Mouse (Mus musculus): ENCODE measurements around the gene Taf3. TPM values are rescaled to one million over a fixed set of nuclear protein-coding genes. Genes with fewer than 3 reads are reported as not detected.

The Taf3 gene
- total RNA-seq, 2 experiments from 2014 or later = 11.8 to 12.9 TPM

DNA sequence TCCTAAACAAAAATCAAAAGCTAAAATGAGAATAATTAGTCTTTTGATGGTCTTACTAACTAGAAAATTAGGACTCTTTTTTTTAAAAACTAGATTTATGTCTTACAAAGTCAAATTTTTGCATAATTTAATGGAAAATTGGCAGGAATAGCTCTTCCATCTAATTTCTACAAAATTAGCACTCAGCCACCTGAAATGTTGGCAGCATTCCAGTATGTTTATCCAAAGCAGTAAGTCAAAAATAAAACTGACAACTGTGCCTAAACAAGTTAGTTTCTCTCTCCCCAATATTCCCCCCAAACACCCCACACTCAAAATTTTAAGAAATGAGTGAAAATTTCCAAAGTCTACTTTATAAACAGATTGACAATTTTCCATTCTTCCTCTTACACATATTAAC, 85.5 kb downstream of the Taf3 start:
- DNase-seq (ENCODE audit: low spot score in 2 of 2) = no peak

GRCm38 (mm10) chr2:9961708-9962107, 86.7 kb downstream of the Taf3 start:
- no peak for DNase-seq (ENCODE audit: low spot score in 2 of 2)

DNA sequence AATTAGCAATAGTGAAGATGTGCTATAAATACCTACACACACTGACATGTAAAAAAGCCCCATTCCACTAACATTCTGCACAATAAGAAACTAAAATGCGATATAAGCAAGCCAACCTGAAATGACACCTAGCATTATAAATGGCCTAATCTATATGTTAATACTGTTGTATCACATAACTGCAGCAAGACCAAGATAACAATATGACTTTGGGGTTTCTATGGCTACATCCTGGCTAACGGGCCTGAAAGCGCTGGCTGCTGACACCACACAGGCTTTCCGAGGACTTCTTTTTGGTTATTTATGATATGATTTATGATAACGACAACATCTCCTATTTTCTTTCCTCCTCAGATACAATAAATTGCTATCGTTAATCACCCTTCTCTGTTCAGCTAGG, 90.4 kb downstream of the Taf3 start:
- DNase-seq (ENCODE audit: low spot score in 2 of 2) = no peak

GRCm38 (mm10) chr2:9956546-9956945, 91.8 kb downstream of the Taf3 start:
- DNase-seq (ENCODE audit: low spot score in 2 of 2) = no peak

- no peak for DNase-seq (ENCODE audit: low spot score in 2 of 2)
Observed at GRCm38 (mm10) chr2:9955576-9956535, 92.5 kb downstream of the Taf3 start.

- no peak for DNase-seq (ENCODE audit: low spot score in 2 of 2)
Observed at GRCm38 (mm10) chr2:9946739-9947138, 101.7 kb downstream of the Taf3 start.

DNA sequence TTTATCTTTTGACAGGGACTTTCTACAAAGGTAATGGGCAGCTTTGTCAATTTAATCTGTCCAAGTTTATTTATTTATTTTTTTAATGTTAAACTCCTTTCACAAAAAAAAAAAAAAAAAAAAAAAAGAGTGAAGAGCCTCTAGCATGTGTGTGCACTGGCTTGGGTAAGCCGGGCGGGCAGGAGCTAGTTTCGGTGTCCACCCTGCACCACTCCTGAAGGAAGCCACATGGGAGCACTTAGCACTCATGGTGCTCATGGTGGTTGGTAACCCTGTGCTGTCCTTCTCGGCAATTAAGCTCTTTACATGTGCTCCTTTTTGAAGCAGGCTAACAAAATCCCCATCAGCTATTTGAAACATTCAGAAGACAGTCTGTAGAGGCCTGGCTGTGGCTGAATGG, 102.8 kb downstream of the Taf3 start:
- no peak for DNase-seq (ENCODE audit: low spot score in 2 of 2)

DNA sequence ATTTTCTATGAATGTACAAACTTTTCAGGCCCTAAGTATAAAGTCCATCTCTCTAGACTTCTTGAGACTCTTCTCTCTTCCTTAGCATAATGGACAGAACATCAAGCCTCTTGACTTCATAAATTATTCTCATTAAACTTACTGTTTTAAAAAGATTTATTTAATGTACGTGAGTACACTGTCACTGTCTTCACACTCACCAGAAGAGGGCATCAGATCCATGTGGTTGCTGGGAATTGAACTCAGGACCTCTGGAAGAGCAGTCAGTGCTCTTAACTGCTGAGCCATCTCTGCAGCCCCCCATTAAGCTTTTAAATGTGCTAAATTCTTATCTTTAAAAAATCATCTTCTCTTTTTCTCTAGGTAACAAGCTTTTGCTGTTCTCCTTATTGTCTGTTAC, 105.4 kb downstream of the Taf3 start:
- DNase-seq (ENCODE audit: low spot score in 2 of 2) = no peak

DNA sequence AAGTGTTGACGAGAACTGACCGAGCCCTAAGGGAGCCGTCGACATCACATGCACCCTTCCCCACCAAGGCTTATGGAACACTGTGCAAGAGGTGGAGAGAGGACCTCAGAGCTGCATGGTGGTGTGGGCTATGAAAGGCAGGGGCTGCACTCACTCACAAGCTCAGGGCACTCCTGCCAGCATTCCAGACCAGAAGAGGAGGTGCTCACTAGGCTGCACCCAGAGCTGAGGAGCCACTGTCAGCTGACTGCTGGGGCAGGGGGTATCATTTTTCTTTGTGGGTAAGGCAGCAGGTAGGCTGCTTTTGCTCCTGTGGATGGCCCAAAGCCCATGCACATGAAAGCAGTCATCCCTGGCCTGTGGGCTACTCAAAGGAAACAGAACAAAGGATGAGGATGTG, 109.1 kb downstream of the Taf3 start:
- DNase-seq (ENCODE audit: low spot score in 2 of 2) = no peak

DNA sequence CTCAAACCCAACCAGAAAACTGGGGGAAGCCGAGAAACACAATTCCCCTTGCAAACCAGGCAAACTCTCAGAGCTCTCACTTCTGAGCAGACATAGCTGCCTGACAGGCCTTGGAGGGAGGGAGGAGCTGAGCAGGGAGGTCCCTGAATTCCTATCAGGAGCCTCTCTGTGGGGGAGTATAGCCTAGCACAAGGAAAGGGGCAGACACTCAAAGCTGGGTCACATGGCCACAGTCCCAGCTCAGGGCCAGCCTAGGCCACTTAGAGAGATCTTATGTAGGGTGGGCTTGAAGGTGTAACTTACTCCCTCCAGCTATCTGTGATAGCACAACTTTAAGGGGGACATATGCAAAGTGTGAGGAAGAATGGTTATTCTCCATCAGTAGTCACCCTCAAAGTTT, 112.4 kb downstream of the Taf3 start:
- no peak for DNase-seq (ENCODE audit: low spot score in 2 of 2)

- no peak for DNase-seq (ENCODE audit: low spot score in 2 of 2)
Observed at GRCm38 (mm10) chr2:9926905-9927283, 121.5 kb downstream of the Taf3 start.

- no peak for DNase-seq (ENCODE audit: low spot score in 2 of 2)
Observed at GRCm38 (mm10) chr2:9926194-9926904, 122.0 kb downstream of the Taf3 start.

DNA sequence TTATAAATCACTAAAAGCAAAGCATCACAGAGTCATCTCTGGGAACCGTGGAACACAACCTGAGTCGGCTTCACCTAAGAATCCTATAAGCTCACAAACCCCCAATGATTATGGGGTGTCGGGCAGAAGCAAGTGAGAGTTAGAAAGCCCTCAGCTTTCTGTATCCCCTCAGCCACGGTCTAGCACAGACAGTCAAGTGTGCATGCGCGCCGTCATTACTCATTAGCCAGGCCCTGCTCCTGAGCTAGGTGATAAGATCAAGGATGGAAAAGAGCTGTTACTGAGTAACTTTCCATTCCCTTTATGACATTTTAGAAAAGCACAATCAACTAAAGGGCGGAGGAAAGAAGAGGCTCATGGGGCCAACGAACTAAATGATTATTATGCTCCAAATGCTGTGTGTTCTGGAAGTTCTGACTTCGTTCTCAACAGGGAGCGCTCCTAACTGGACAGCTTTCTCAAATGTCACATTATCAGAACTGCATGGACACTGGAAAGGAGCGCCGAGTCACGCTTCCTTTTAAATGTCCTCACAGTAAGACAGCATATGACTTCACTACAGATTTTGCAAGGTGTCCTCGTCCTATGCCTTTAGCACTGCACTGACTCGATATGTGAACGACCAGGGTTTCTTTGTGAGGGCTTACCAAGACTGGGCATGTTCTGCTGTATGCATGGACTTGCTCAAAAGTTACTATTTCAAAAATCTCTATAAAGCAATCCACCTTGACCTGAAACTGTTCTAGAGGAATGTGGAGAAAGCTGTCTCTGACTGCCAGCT, 129.5 kb downstream of the Taf3 start:
- no peak for DNase-seq (ENCODE audit: low spot score in 2 of 2)

- peak in 1 of 2 experiments; percentile 16 for DNase-seq (ENCODE audit: low spot score in 2 of 2)
Observed at GRCm38 (mm10) chr2:9917602-9918001, 130.8 kb downstream of the Taf3 start.

DNA sequence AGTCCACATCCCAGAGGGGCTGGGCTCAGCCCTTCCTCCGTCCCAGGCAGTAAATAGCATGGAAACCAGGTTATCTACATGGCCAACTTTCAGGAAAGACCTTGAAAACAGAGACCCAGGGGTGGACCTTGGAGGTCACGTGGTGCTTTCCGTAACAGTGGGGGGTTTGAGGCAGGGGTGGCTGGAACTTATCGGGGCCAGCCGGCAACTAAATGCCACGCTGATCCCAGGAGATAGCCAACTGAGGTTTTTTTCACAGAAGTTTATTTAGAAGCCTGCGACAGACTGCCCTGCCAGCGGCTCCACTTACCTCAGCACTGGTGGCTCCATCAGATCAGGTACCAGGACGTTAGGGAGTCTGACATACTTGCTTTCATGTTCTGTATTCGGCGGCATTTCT, 142.4 kb downstream of the Taf3 start:
- DNase-seq (ENCODE audit: low spot score in 2 of 2) = no peak

DNA sequence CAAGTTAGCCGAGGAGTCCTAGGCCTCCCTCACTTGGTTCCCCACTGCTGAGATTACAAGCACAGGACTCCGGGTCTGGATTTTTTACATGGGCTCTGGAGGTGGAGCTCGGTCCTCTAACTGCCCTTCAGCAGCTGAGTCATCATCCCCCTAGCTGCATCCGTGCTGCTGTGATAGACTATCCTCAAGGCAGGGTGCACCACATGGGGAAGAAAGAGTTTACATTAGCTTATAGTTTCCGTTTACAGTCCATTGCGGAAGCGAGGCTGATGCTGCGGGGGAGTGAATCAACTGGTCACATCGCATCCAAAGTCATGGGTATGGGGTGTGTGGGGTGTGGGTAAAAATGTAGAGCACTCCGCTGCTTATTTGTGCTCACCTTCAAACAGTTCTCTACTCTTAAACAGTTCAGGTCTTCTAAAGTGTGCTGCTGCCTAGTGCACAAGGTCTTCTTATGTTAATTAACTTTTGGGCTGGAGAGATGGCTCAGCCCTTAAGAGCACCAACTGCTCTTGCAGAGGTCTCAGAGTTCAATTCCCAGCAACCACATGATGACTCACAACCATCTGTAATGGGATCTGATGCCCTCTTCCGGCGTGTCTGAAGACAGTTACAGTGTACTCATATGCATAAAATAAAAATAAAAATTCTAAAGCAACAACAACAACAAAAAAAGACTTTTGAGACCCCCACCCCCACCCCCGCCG, 144.4 kb downstream of the Taf3 start:
- DNase-seq (ENCODE audit: low spot score in 2 of 2) = no peak

DNA sequence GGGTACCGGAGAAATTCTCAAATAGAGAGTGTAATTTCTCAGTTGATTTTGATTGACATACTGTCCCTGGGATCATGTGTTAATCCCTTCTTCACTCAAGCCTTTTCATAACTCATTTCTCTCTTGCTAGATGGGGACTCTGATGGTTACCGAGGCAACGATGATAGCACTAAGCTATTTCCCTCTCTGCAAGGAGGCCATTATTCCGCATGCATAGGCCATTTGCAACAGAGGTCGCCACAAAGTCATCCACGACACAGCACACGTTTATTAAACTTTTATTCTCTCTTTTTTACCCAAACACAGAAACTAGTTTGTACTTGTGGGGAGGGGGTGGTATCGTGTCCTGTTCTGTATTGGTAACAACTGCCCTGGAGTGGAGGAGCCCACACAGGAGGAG, 150.6 kb downstream of the Taf3 start:
- no peak for DNase-seq (ENCODE audit: low spot score in 2 of 2)

- DNase-seq (ENCODE audit: low spot score in 2 of 2) = no peak
Observed at GRCm38 (mm10) chr2:9896097-9896770, 152.2 kb downstream of the Taf3 start.

- no peak for DNase-seq (ENCODE audit: low spot score in 2 of 2)
Observed at GRCm38 (mm10) chr2:9894836-9895593, 153.4 kb downstream of the Taf3 start.

All from layer of hippocampus, postnatal 14 days (tissue).